Mouse (Mus musculus): ENCODE measurements around the gene Rnaseh1.

Rnaseh1 gene

DNA sequence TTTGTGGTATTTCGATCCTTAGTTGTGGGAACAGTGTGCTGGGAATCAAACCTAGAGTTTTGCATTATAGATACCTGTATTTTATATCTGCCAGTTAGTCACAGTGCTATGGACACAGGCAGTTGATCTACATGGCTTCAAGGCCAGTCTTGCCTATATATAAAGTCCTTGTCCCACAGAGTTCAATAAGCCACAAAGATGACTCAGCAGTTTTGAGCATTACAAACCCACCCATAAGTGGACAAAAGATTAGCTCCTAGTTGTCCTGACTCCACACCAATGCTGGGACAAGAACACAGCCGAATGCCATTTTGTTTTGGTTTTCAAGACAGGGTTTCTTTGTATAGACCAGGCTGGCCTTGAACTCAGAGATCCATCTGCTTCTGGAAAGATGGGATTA lies 21.0 kb upstream of the Rnaseh1 start:
- H3K36me3 ChIP-seq (ENCODE audit: control insufficient read depth, insufficient read depth, low read length, poor library complexity, severe bottlenecking) = peaks cover 19% of the 10 kb centered on the region
- no peak for DNase-seq (ENCODE audit: low read depth, low spot score)
- no peaks in the 10 kb centered on the region for H3K27me3 ChIP-seq (ENCODE audit: control insufficient read depth, insufficient read depth, low read length, poor library complexity, severe bottlenecking)

GRCm38 (mm10) chr12:28635058-28635534 lies 14.3 kb upstream of the Rnaseh1 start:
- Histone ChIP-seq H3K36me3 (ENCODE audit: control insufficient read depth, insufficient read depth, low read length, poor library complexity, severe bottlenecking) (peaks cover 14% of the 10 kb centered on the region), H3K27me3 (ENCODE audit: control insufficient read depth, insufficient read depth, low read length, poor library complexity, severe bottlenecking) (no peaks in the 10 kb centered on the region)
- DNase-seq (ENCODE audit: low read depth, low spot score) = no peak

DNA sequence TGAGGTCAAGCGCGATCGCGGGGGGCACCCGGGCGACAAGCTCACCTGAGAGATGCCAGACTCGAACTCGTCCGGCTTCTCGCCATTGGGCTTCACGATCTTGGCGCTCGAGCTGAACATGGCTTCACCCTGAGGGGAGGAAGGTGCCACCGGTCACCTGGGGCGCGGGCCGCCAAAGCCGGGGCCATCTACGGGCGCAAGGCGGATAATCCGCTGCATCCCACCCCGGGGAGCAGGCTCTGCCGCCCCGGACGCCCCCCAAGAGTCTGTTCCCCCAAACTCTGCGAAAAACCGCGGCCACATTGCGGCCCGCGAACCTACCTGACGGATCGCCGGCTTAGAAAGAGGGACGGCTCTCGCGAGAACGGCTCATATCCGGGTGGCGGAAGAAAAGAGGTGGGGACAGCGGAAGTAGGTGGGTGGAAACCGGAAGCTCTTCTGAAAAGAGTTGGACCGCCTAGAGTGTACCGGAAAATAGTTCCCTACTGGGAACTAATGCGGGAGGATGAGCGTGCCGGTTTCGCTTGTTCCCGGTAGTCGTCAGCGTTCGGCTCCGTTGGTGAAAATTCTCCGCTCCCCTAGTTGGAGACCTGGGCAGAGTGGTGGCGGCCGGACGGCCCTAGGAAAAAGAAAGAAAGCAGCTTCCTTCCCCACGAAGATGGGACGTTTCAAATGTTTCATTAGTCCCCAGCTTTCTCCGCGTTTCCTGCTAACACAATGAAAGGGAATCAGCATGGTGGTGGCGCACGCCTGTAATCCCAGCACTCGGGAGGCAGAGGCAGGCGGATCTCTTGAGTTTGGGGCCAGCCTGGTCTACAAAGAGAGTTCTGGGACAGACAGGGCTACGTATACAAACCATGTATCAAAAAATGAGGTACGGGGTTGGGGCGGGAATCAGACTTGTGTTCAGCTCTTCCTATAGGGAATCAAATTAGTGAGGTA lies 13.6 kb upstream of the Rnaseh1 start, which contains the start of gene Rps7:
Gene Rps7, minus strand, starts transcription at position 419 of the 942 bp plus-strand sequence.
- no peaks in the 10 kb centered on the region for H3K27me3 ChIP-seq (ENCODE audit: control insufficient read depth, insufficient read depth, low read length, poor library complexity, severe bottlenecking)
- DNase-seq (ENCODE audit: low read depth, low spot score) = peak; percentile 96
- peaks cover 11% of the 10 kb centered on the region for H3K36me3 ChIP-seq (ENCODE audit: control insufficient read depth, insufficient read depth, low read length, poor library complexity, severe bottlenecking)

- DNase-seq (ENCODE audit: low read depth, low spot score) = no peak
- Histone ChIP-seq H3K36me3 (ENCODE audit: control insufficient read depth, insufficient read depth, low read length, poor library complexity, severe bottlenecking) (peaks cover 11% of the 10 kb centered on the region), H3K27me3 (ENCODE audit: control insufficient read depth, insufficient read depth, low read length, poor library complexity, severe bottlenecking) (no peaks in the 10 kb centered on the region)
Observed at GRCm38 (mm10) chr12:28636543-28636942, 12.9 kb upstream of the Rnaseh1 start.

DNA sequence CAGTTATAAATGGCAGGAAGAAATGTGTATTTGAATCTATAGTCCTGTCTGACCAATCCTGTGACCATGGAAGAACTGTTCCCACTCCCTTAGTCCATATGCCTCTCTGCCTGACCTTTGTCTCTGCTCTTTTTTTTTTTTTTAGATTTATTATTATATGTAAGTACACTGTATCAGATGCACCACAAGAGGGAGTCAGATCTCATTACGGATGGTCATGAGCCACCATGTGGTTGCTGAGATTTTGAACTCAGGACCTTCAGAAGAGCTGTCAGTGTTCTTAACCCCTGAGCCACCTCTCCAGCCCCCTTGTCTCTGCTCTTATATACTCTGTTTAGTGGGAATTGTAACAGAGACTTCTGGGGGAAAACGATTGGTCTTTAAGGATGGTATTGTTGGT lies 10.6 kb upstream of the Rnaseh1 start:
- DNase-seq (ENCODE audit: low read depth, low spot score) = peak; percentile 45
- Histone ChIP-seq H3K27me3 (ENCODE audit: control insufficient read depth, insufficient read depth, low read length, poor library complexity, severe bottlenecking) (no peaks in the 10 kb centered on the region), H3K36me3 (ENCODE audit: control insufficient read depth, insufficient read depth, low read length, poor library complexity, severe bottlenecking) (peaks cover 3% of the 10 kb centered on the region; the same call in 1 of the 2 replicates)

GRCm38 (mm10) chr12:28662628-28663027 lies 13.2 kb downstream of the Rnaseh1 start:
- H3K36me3 ChIP-seq (ENCODE audit: control insufficient read depth, insufficient read depth, low read length, poor library complexity, severe bottlenecking) = peaks cover 5% of the 10 kb centered on the region; the same call in 1 of the 2 replicates
- DNase-seq (ENCODE audit: low read depth, low spot score) = no peak
- no peaks in the 10 kb centered on the region for H3K27me3 ChIP-seq (ENCODE audit: control insufficient read depth, insufficient read depth, low read length, poor library complexity, severe bottlenecking)

DNA sequence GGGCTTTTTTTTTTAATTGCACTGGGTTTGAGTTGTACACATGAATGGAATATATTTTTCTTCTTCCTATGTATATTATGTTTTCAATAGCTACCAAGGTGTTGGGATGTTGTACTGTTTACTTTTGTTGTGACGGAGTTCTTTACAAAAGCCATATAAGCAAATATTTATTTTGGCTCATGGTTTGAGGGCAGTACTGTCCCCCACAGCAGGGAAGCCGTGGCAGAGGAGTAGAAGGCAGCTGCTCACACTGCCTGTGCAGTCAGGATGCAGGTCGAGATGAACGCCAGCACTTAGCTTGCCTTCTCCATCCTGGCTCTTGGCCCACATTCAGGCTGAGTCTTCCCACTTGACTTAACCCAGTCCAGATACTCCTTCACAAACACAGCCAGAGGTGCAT lies 17.3 kb downstream of the Rnaseh1 start:
- H3K27me3 ChIP-seq (ENCODE audit: control insufficient read depth, insufficient read depth, low read length, poor library complexity, severe bottlenecking) = no peaks in the 10 kb centered on the region
- no peaks in the 10 kb centered on the region for H3K36me3 ChIP-seq (ENCODE audit: control insufficient read depth, insufficient read depth, low read length, poor library complexity, severe bottlenecking)
- DNase-seq (ENCODE audit: low read depth, low spot score) = no peak

DNA sequence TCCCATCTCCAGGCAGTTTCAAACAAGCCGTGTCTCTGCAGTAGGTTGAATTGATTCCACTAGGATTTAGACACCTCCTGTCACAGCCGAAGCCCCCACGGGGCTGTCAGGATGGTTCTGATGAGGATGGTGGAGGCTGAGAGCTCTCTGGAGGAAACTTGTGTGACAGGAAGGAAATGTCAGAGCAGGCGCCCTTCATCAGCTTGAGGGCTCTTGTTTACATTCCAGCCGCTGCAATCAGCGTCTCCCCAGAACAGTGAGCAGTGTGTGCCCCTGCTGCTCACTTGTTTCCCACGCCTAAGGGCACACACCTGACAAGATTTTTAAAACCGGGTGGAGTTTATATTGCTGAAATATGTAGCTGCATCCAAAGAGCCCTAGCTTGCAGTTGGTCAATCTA lies 17.9 kb downstream of the Rnaseh1 start:
- DNase-seq (ENCODE audit: low read depth, low spot score) = no peak
- H3K27me3 ChIP-seq (ENCODE audit: control insufficient read depth, insufficient read depth, low read length, poor library complexity, severe bottlenecking) = no peaks in the 10 kb centered on the region

DNA sequence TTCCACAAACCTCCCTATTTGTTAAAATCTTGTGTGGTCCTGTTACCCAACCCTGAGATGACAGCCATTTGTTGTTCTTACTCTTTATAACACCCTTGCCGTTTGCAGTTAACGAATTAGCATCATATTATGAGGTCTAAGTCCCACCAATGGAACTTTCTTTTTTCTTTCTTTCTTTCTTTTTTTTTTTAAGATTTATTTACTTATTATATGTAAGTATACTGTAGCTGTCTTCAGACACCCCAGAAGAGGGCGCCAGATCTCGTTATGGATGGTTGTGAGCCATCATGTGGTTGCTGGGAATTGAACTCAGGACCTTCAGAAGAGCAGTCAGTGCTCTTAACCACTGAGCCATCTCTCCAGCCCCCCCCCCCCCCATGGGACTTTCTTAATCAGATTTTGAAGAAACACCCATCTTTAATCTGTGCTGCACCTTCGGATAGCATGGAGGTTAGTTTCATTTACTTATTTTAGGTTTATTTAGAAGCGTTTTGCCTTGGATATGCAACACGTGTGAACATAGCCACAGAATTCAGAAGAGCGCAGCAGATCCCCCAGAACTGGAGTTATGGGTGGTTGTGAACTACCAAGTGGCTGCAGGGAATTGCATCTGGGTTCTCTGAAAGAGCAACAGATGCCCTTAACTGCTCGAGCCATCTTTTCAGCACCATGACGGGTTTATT lies 24.8 kb downstream of the Rnaseh1 start:
- Histone ChIP-seq H3K36me3 (ENCODE audit: control insufficient read depth, insufficient read depth, low read length, poor library complexity, severe bottlenecking) (no peaks in the 10 kb centered on the region; the same call in 1 of the 2 replicates), H3K27me3 (ENCODE audit: control insufficient read depth, insufficient read depth, low read length, poor library complexity, severe bottlenecking) (no peaks in the 10 kb centered on the region)
- peak; percentile 32 for DNase-seq (ENCODE audit: low read depth, low spot score)

More for the DNA sequence above, 17.9 kb downstream of the Rnaseh1 start:
- no peaks in the 10 kb centered on the region for H3K36me3 ChIP-seq (ENCODE audit: control insufficient read depth, insufficient read depth, low read length, poor library complexity, severe bottlenecking)

GRCm38 (mm10) chr12:28675121-28675924 lies 25.9 kb downstream of the Rnaseh1 start, which contains the start of gene Adi1:
TSS of gene Adi1 (plus strand) at chr12:28675231.
- Histone ChIP-seq H3K36me3 (ENCODE audit: control insufficient read depth, insufficient read depth, low read length, poor library complexity, severe bottlenecking) (no peaks in the 10 kb centered on the region; the same call in 1 of the 2 replicates), H3K27me3 (ENCODE audit: control insufficient read depth, insufficient read depth, low read length, poor library complexity, severe bottlenecking) (no peaks in the 10 kb centered on the region)
- peak; percentile 80 for DNase-seq (ENCODE audit: low read depth, low spot score)

GRCm38 (mm10) chr12:28675925-28676209 lies 26.5 kb downstream of the Rnaseh1 start:
- Histone ChIP-seq H3K36me3 (ENCODE audit: control insufficient read depth, insufficient read depth, low read length, poor library complexity, severe bottlenecking) (no peaks in the 10 kb centered on the region; the same call in 1 of the 2 replicates), H3K27me3 (ENCODE audit: control insufficient read depth, insufficient read depth, low read length, poor library complexity, severe bottlenecking) (no peaks in the 10 kb centered on the region)
- DNase-seq (ENCODE audit: low read depth, low spot score) = no peak

- no peaks in the 10 kb centered on the region for H3K36me3 ChIP-seq (ENCODE audit: control insufficient read depth, insufficient read depth, low read length, poor library complexity, severe bottlenecking)
- no peak for DNase-seq (ENCODE audit: low read depth, low spot score)
Observed at GRCm38 (mm10) chr12:28684674-28685073, 35.3 kb downstream of the Rnaseh1 start.

DNA sequence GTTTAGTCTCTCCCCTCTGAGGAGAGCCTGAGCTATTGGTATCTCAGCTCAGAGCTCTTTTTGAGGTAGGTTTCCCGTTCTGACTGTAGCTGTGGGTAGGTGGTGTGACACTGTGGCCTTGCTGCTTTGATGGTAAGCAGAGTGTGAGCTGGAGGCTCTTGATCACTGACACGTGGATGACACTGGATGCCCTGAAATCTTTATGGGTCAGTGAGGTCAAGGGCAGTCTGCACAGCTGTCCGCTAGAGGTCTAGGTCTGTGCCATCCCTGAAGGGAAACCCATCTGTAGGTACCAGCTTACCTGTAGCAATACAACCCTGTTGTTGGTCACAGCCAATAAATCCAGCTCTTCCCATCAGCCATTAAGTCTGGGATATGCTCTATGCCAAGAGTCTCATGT lies 36.4 kb downstream of the Rnaseh1 start:
- Histone ChIP-seq H3K27me3 (ENCODE audit: control insufficient read depth, insufficient read depth, low read length, poor library complexity, severe bottlenecking) (no peaks in the 10 kb centered on the region), H3K36me3 (ENCODE audit: control insufficient read depth, insufficient read depth, low read length, poor library complexity, severe bottlenecking) (no peaks in the 10 kb centered on the region; the same call in 1 of the 2 replicates)
- DNase-seq (ENCODE audit: low read depth, low spot score) = no peak

More at GRCm38 (mm10) chr12:28684674-28685073, 35.3 kb downstream of the Rnaseh1 start:
- H3K27me3 ChIP-seq (ENCODE audit: control insufficient read depth, insufficient read depth, low read length, poor library complexity, severe bottlenecking) = no peaks in the 10 kb centered on the region

DNA sequence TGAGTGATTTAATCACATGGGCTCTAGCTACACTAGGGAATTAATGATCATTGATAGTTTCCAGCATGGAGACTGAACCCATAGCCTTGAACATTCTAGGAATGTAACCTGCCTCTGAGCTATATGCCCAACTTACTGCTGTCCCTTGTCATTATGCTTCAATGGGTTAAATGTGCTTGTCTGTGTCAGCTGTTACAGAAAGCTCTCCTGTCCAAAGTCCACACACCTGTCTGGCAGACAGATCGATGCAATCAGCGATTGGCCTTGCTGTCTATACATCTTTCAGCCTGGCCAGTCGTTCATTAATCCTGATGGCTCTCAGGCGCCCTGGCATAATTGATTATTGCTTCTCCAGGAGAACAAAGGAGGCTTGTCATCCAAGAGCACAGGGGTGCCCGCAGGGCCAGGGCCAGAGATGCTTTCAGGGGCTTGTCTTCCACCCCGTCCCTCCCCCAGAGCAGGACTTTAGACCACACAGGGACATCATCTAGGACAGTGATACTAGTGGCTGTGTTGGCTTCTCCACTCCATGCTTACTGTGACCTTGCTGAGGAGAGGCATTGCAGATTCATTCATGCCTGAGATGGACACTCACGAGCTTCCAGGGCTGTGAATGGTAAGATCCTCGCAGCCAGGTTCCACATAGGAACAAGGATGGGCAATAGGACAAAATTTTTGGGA lies 36.9 kb downstream of the Rnaseh1 start:
- no peaks in the 10 kb centered on the region; the same call in 1 of the 2 replicates for H3K36me3 ChIP-seq (ENCODE audit: control insufficient read depth, insufficient read depth, low read length, poor library complexity, severe bottlenecking)
- DNase-seq (ENCODE audit: low read depth, low spot score) = no peak
- no peaks in the 10 kb centered on the region for H3K27me3 ChIP-seq (ENCODE audit: control insufficient read depth, insufficient read depth, low read length, poor library complexity, severe bottlenecking)

Data from splenic B cell, adult 2 months (primary cell).